Mouse (Mus musculus) heart, adult 2 months (tissue): ENCODE measurements around the gene Mef2b.

Source experiments
- CTCF ChIP-seq: fragments of 200-600 bp; IDR thresholded peaks from 2 replicates; pipeline ENCODE4 v1.8.1; 2022; ENCODE audit warnings: antibody characterized with exemption, mild to moderate bottlenecking, moderate library complexity
- EP300 ChIP-seq: fragments of 200-500 bp; IDR thresholded peaks from 2 replicates; pipeline ENCODE4 v1.6.1; 2011; ENCODE audit warnings: low read depth, low read length, control low read depth; ENCODE audit not compliant: insufficient read depth

- TF ChIP-seq CTCF (no peak), EP300 (no peak)
Observed at GRCm38 (mm10) chr8:70178231-70178630, 38.7 kb downstream of the Mef2b start.
